Mouse (Mus musculus) hindbrain, embryonic 11.5 days (tissue): Measurements from ENCODE around the gene Lyz2. TPM values are rescaled to one million over a fixed set of nuclear protein-coding genes. Genes with fewer than 3 reads are reported as not detected.
"Not testable (repeated sequence)": the region's sequence is repeated elsewhere in the genome, so short reads cannot be mapped to it uniquely, and the experiment has no call there.

Experiments used
- ATAC-seq: fragments of 200-750 bp; cut with Nextera tagmentation; 2 replicates; pipeline ENCODE4 v1.8.0; 2017; ENCODE audit warnings: mild to moderate bottlenecking, moderate TSS enrichment, moderate library complexity; ENCODE audit not compliant: low FRiP score
- DNase-seq: peaks from one replicate; pipeline ENCODE4 v3.0.0-alpha.2; 2015; ENCODE audit warnings: low spot score
- H3K27ac ChIP-seq: fragments of 300-500 bp; sonication (generic); 2 replicates; pipeline ENCODE4 v1.5.1; 2014; ENCODE audit warnings: mild to moderate bottlenecking, low read depth, low read length
- H3K27me3 ChIP-seq: fragments of 300-500 bp; sonication (generic); 2 replicates; pipeline ENCODE4 v1.6.1; 2014; ENCODE audit warnings: mild to moderate bottlenecking, low read length, moderate library complexity, mixed read lengths; ENCODE audit not compliant: control insufficient read depth, insufficient read depth
- H3K36me3 ChIP-seq: fragments of 300-500 bp; sonication (generic); 2 replicates; pipeline ENCODE4 v1.6.1; 2014; ENCODE audit warnings: mild to moderate bottlenecking, low read length, moderate library complexity, mixed read lengths; ENCODE audit not compliant: control insufficient read depth, insufficient read depth
- H3K4me1 ChIP-seq: fragments of 300-500 bp; sonication (generic); replicated peaks from 2 replicates; pipeline ENCODE4 v1.6.1; 2014; ENCODE audit warnings: low read length, mixed read lengths; ENCODE audit not compliant: control insufficient read depth, insufficient read depth
- H3K4me2 ChIP-seq: fragments of 300-500 bp; sonication (generic); replicated peaks from 2 replicates; pipeline ENCODE4 v1.6.1; 2014; ENCODE audit warnings: mild to moderate bottlenecking, low read depth, low read length
- H3K4me3 ChIP-seq: fragments of 300-500 bp; sonication (generic); 2 replicates; pipeline ENCODE4 v1.5.1; 2014; ENCODE audit warnings: low read depth, low read length
- H3K9ac ChIP-seq: fragments of 300-500 bp; sonication (generic); 2 replicates; pipeline ENCODE4 v1.6.1; 2014; ENCODE audit warnings: low read depth, low read length
- H3K9me3 ChIP-seq: fragments of 300-500 bp; sonication (generic); 2 replicates; pipeline ENCODE4 v1.6.1; 2016; ENCODE audit warnings: low read length; ENCODE audit not compliant: control insufficient read depth
- WGBS: fragments of 180-500 bp; shearing (Covaris S2); extraction: QIAGEN DNeasy Blood & Tissue Kit; methylation state at CpG from one replicate; pipeline ENCODE4 v1.1.7; 2014; 5-methylcytosine and 5-hydroxymethylcytosine counted together
- polyA plus RNA-seq: library from polyadenylated mRNA; unstranded; fragments of >200 nt; fragmentation: Nextera tagmentation; extraction: Ambion mirVana; gene quantifications from 2 replicates; pipeline ENCODE4 v1.2.1, GENCODE M21; 2014

The Lyz2 gene
- polyA plus RNA-seq, 1 experiment from 2014 or later: 20.5 TPM

GRCm38 (mm10) chr10:117281381-117281920 lies 670 bp downstream of the Lyz2 start:
- Histone ChIP-seq H3K4me2 (no peak overlapping the region), H3K9me3 (no peaks in the 10 kb centered on the region), H3K27ac (no peak overlapping the region), H3K27me3 (no peaks in the 10 kb centered on the region), H3K9ac (no peak overlapping the region), H3K4me1 (no peaks in the 10 kb centered on the region), H3K36me3 (no peaks in the 10 kb centered on the region), H3K4me3 (no peak overlapping the region)
- DNase-seq: no peak
- no peak for ATAC-seq
- WGBS: 92% methylated on average over 7 of the region's 7 CpGs

GRCm38 (mm10) chr10:117280000-117280399 lies 2.1 kb downstream of the Lyz2 start:
- no peaks in the 10 kb centered on the region for H3K9me3 ChIP-seq
- DNase-seq (no peak), ATAC-seq (no peak)
- H3K4me1 ChIP-seq: no peaks in the 10 kb centered on the region
- H3K36me3 ChIP-seq: no peaks in the 10 kb centered on the region
- H3K27me3 ChIP-seq: no peaks in the 10 kb centered on the region
- no peak overlapping the region for H3K4me2 ChIP-seq
- H3K9ac ChIP-seq: no peak overlapping the region
- H3K27ac ChIP-seq: no peak overlapping the region
- H3K4me3 ChIP-seq: no peak overlapping the region
- 67% methylated on average over 1 of the region's 1 CpGs for WGBS

- H3K4me1 ChIP-seq, DNase-seq, H3K27ac ChIP-seq, H3K4me2 ChIP-seq, H3K27me3 ChIP-seq, H3K9ac ChIP-seq, H3K4me3 ChIP-seq, H3K9me3 ChIP-seq, H3K36me3 ChIP-seq, ATAC-seq: not testable (repeated sequence)
- 60% methylated on average over 2 of the region's 2 CpGs for WGBS
Measured at GRCm38 (mm10) chr10:117278510-117278909, 3.6 kb downstream of the Lyz2 start.

GRCm38 (mm10) chr10:117277779-117278178 lies 4.3 kb downstream of the Lyz2 start:
- not testable (repeated sequence) for H3K9me3 ChIP-seq, H3K27me3 ChIP-seq, H3K4me1 ChIP-seq, DNase-seq, H3K27ac ChIP-seq, ATAC-seq, H3K9ac ChIP-seq, H3K36me3 ChIP-seq, H3K4me2 ChIP-seq, H3K4me3 ChIP-seq
- 80% methylated on average over 9 of the region's 9 CpGs for WGBS

- no peak for ATAC-seq
- no peak overlapping the region for H3K27ac ChIP-seq
- no peak overlapping the region for H3K4me2 ChIP-seq
- no peak overlapping the region for H3K9ac ChIP-seq
- no peaks in the 10 kb centered on the region for H3K27me3 ChIP-seq
- no peaks in the 10 kb centered on the region for H3K4me1 ChIP-seq
- 81% methylated on average over 10 of the region's 10 CpGs for WGBS
- H3K36me3 ChIP-seq: no peaks in the 10 kb centered on the region
- no peak overlapping the region for H3K4me3 ChIP-seq
- H3K9me3 ChIP-seq: no peaks in the 10 kb centered on the region
- no peak for DNase-seq
Measured at GRCm38 (mm10) chr10:117275681-117276369, 6.3 kb downstream of the Lyz2 start.

GRCm38 (mm10) chr10:117274645-117275044 lies 7.5 kb downstream of the Lyz2 start:
- not testable (repeated sequence) for H3K27me3 ChIP-seq, H3K4me2 ChIP-seq, H3K9me3 ChIP-seq, H3K4me1 ChIP-seq, DNase-seq, ATAC-seq, H3K36me3 ChIP-seq, H3K27ac ChIP-seq, H3K9ac ChIP-seq, H3K4me3 ChIP-seq
- 87% methylated on average over 3 of the region's 7 CpGs for WGBS

- no peaks in the 10 kb centered on the region for H3K4me1 ChIP-seq
- H3K9ac ChIP-seq: no peak overlapping the region
- no peaks in the 10 kb centered on the region for H3K9me3 ChIP-seq
- H3K4me2 ChIP-seq: no peak overlapping the region
- DNase-seq: no peak
- H3K27ac ChIP-seq: no peak overlapping the region
- H3K36me3 ChIP-seq: no peaks in the 10 kb centered on the region
- H3K27me3 ChIP-seq: no peaks in the 10 kb centered on the region
- no peak overlapping the region for H3K4me3 ChIP-seq
- ATAC-seq: no peak
Measured at GRCm38 (mm10) chr10:117272023-117272422, 10.1 kb downstream of the Lyz2 start.

GRCm38 (mm10) chr10:117259870-117260269 lies 22.3 kb downstream of the Lyz2 start:
- Histone ChIP-seq H3K4me2 (no peak overlapping the region), H3K9me3 (no peaks in the 10 kb centered on the region), H3K36me3 (no peaks in the 10 kb centered on the region), H3K27me3 (no peaks in the 10 kb centered on the region), H3K27ac (peak overlapping the region; percentile 62; the same call in 1 of the 2 replicates), H3K4me1 (no peaks in the 10 kb centered on the region), H3K9ac (no peak overlapping the region), H3K4me3 (no peak overlapping the region)
- ATAC-seq: peak; percentile 35; the same call in 1 of the 2 replicates
- peak; percentile 11 for DNase-seq

GRCm38 (mm10) chr10:117238603-117239002 lies 43.5 kb downstream of the Lyz2 start, which contains the start of gene 9530003J23Rik:
Gene 9530003J23Rik (minus strand): TSS chr10:117238703.
- Histone ChIP-seq H3K36me3 (no peaks in the 10 kb centered on the region), H3K4me2 (no peak within 1 kb of the TSS), H3K9me3 (no peaks in the 10 kb centered on the region), H3K4me1 (no peaks in the 10 kb centered on the region), H3K27ac (no peak within 1 kb of the TSS), H3K4me3 (no peak within 1 kb of the TSS), H3K9ac (no peak within 1 kb of the TSS), H3K27me3 (no peaks in the 10 kb centered on the region)
- ATAC-seq (no peak), DNase-seq (no peak)
- 89% methylated on average over 12 of the region's 12 CpGs for WGBS
